In the genomic region with DNA sequence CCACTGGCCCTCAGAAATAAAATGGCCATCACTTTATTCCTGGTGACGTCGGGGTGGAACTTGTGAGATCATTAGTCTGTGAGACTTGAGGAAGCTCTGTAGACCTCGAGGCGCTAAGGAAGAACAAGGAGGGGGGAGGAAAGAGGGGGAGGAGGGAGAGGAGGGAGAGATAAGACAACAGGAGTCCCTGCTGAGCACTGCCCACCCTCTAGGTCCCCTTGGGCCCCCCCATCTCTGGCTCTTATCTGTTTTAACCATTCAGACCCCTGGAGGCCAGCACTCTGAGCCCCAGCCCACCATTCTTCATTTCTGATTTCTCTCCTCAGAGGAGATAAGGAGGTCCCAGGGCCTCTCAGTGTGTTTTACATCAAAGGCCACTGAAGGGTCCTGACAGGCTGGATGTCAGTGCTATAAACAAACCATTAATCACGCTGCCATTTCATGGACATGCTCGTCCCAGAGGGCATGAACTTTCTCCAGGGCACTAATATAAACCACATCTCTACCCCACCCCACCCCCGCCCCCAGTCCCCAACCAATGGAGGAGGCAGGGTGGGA, we compare ENCODE assay signal across 11 mouse cellular contexts.
DNase-seq lines count a peak whose midpoint lies in the region; ATAC-seq and TF ChIP-seq lines count a peak whose summit lies in the region.
"Had no signal": no experiment of that assay in that cellular context is flagged by ENCODE, and none has a peak within 500 bp of the region (broad histone marks: within the 10 kb centered on the region; RNA-seq: fewer than 3 reads in every experiment).

No protein-coding gene starts in this region.

- TF ChIP-seq CTCF in kidney, adult 2 months (conservative IDR thresholded peaks at IDR 0.05; ENCODE audit: insufficient read depth, insufficient read length, low read depth, low read length): no peak
- no peak for TF ChIP-seq CTCF in heart, postnatal 0 days (IDR thresholded peaks at IDR 0.05; ENCODE audit: low read depth)

- no peak for ATAC-seq in neural tube, embryonic 15.5 days (ENCODE audit: low FRiP score)
- ATAC-seq in heart, postnatal 0 days (ENCODE audit: insufficient read depth, low read depth): peak; percentile 73

- no peaks in the 10 kb centered on the region for H3K4me1 ChIP-seq in kidney, adult 2 months (ENCODE audit: control insufficient read depth, insufficient read depth, low read length)
- no peaks in the 10 kb centered on the region for H3K4me1 ChIP-seq in neural tube, embryonic 15.5 days
- H3K4me1 ChIP-seq in heart, postnatal 0 days (ENCODE audit: control insufficient read depth, insufficient read depth): peaks cover 9% of the 10 kb centered on the region; the same call in 1 of the 2 replicates

- H3K4me2 ChIP-seq in neural tube, embryonic 15.5 days: no peak overlapping the region
- H3K4me2 ChIP-seq in heart, postnatal 0 days (ENCODE audit: low read depth, low read length): no peak overlapping the region

- WGBS in kidney, adult 2 months: 21% methylated on average over 7 of the region's 7 CpGs
- 24% methylated on average over 7 of the region's 7 CpGs for WGBS in neural tube, embryonic 15.5 days
- 12% methylated on average over 7 of the region's 7 CpGs for WGBS in heart, postnatal 0 days

- no peaks in the 10 kb centered on the region for H3K27me3 ChIP-seq in kidney, adult 2 months (replicated peaks; ENCODE audit: control insufficient read depth, insufficient read depth, low read length)
- H3K27me3 ChIP-seq in neural tube, embryonic 15.5 days (replicated peaks): no peaks in the 10 kb centered on the region
- no peaks in the 10 kb centered on the region for H3K27me3 ChIP-seq in heart, postnatal 0 days (ENCODE audit: control insufficient read depth, insufficient read depth, low read length)

- TF ChIP-seq EP300 in heart, postnatal 0 days (IDR thresholded peaks at IDR 0.05; ENCODE audit: low read depth): no peak

- peak; percentile 5 for DNase-seq in kidney, adult 2 months
- no peak for DNase-seq in kidney, postnatal 36 days
- peak; percentile 56 for DNase-seq in neural tube, embryonic 10.5 days (ENCODE audit: extremely low spot score, low spot score)
- DNase-seq in heart, postnatal 0 days (ENCODE audit: low spot score): no peak
- peak; percentile 72 for DNase-seq in yolk sac, embryonic 10.5 days (ENCODE audit: low spot score)
- DNase-seq in spleen, adult 18-20 months: no peak
- DNase-seq in spleen, postnatal 10 days (ENCODE audit: low spot score in 2 of 2): no peak
- DNase-seq: cerebellum, adult 9-10 months; left cerebral cortex, postnatal 4 days; retina, postnatal 1 day had no signal

- no peak for TF ChIP-seq POLR2A in kidney, adult 2 months (IDR thresholded peaks at IDR 0.05; ENCODE audit: low read depth, low read length)

- peaks cover 4% of the 10 kb centered on the region; the same call in 1 of the 2 replicates for H3K9me3 ChIP-seq in neural tube, embryonic 15.5 days (replicated peaks)
- H3K9me3 ChIP-seq in heart, postnatal 0 days (replicated peaks; ENCODE audit: control insufficient read depth, low read length): 0 out of 2 replicates have a peak, but pooled peaks cover 7% of the 10 kb centered on the region

- no peak overlapping the region for H3K9ac ChIP-seq in neural tube, embryonic 15.5 days (replicated peaks)
- H3K9ac ChIP-seq in heart, postnatal 0 days (replicated peaks; ENCODE audit: low read depth, low read length): no peak overlapping the region

- H3K27ac ChIP-seq in kidney, adult 2 months (ENCODE audit: insufficient read depth, low read depth, low read length): no peak overlapping the region
- no peak overlapping the region for H3K27ac ChIP-seq in neural tube, embryonic 15.5 days (replicated peaks)
- no peak overlapping the region for H3K27ac ChIP-seq in heart, postnatal 0 days (ENCODE audit: low read depth)

- no peak overlapping the region for H3K4me3 ChIP-seq in kidney, adult 2 months (ENCODE audit: insufficient read depth, low read depth, low read length)
- H3K4me3 ChIP-seq in neural tube, embryonic 15.5 days (replicated peaks): no peak overlapping the region
- H3K4me3 ChIP-seq in heart, postnatal 0 days (ENCODE audit: low read depth, low read length): no peak overlapping the region

- H3K36me3 ChIP-seq in kidney, adult 2 months (ENCODE audit: control insufficient read depth, insufficient read depth, low read length): no peaks in the 10 kb centered on the region
- H3K36me3 ChIP-seq in neural tube, embryonic 15.5 days: no peaks in the 10 kb centered on the region
- H3K36me3 ChIP-seq in heart, postnatal 0 days (replicated peaks; ENCODE audit: control insufficient read depth, insufficient read depth, low read length): no peaks in the 10 kb centered on the region

Comparison
In these comparisons a context has a peak if more than half of its experiments do, and no peak if none do; other contexts are left out.
1. DNase-seq: peak in kidney, adult 2 months (single experiment), neural tube, embryonic 10.5 days (single experiment) and yolk sac, embryonic 10.5 days (single experiment); none in kidney, postnatal 36 days (0 of 2), heart, postnatal 0 days (single experiment), spleen, adult 18-20 months (0 of 2) and spleen, postnatal 10 days (0 of 2).